Mouse (Mus musculus): Measurements from ENCODE around the gene 4933415A04Rik. TPM values are rescaled to one million over a fixed set of nuclear protein-coding genes. Genes with fewer than 3 reads are reported as not detected.

4933415A04Rik gene
- polyA plus RNA-seq, 1 experiment: not detected

GRCm38 (mm10) chr11:43624341-43624740 is 37.5 kb downstream of the 4933415A04Rik start:
- Histone ChIP-seq H3K27me3 (ENCODE audit: control insufficient read depth, insufficient read depth, insufficient read length) (no peaks in the 10 kb centered on the region), H3K79me2 (ENCODE audit: control insufficient read depth, insufficient read depth) (no peaks in the 10 kb centered on the region), H3ac (ENCODE audit: control insufficient read depth, insufficient read length) (no peak overlapping the region), H3K36me3 (ENCODE audit: control insufficient read depth, insufficient read depth) (no peaks in the 10 kb centered on the region), H3K4me3 (no peak overlapping the region), H3K4me2 (ENCODE audit: low read depth) (no peak overlapping the region)
- TF ChIP-seq MYOD1 (IDR thresholded peaks at IDR 0.05; ENCODE audit: control insufficient read depth in 1 of 3, insufficient read length in 2 of 3, low read depth in 2 of 3) (no peak), MAX (IDR thresholded peaks at IDR 0.05; ENCODE audit: low read depth) (no peak), TCF3 (IDR thresholded peaks at IDR 0.05; ENCODE audit: insufficient read length, low read depth) (no peak), POLR2A (IDR thresholded peaks at IDR 0.05; ENCODE audit: insufficient read length, low read depth) (no peak), E2F4 (IDR thresholded peaks at IDR 0.05; ENCODE audit: insufficient read depth) (no peak), CEBPB (IDR thresholded peaks at IDR 0.05; ENCODE audit: insufficient read depth, poor library complexity, severe bottlenecking) (no peak), USF1 (IDR thresholded peaks at IDR 0.05; ENCODE audit: low read depth) (no peak), SRF (IDR thresholded peaks at IDR 0.05; ENCODE audit: control insufficient read depth, insufficient read length, low read depth) (no peak), REST (IDR thresholded peaks at IDR 0.05; ENCODE audit: insufficient read depth, insufficient read length) (no peak), TCF12 (IDR thresholded peaks at IDR 0.05; ENCODE audit: insufficient read depth, poor library complexity, severe bottlenecking) (no peak), POLR2AphosphoS2 (IDR thresholded peaks at IDR 0.05; ENCODE audit: insufficient read length, low read depth) (no peak), MYOG (IDR thresholded peaks at IDR 0.05; ENCODE audit: control insufficient read depth in 1 of 3, insufficient read depth in 1 of 3, insufficient read length in 2 of 3, low read depth in 2 of 3) (no peak)

- H3K27me3 ChIP-seq (ENCODE audit: control insufficient read depth, insufficient read depth, insufficient read length): no peaks in the 10 kb centered on the region
- H3ac ChIP-seq (ENCODE audit: control insufficient read depth, insufficient read length): no peak overlapping the region
- TF ChIP-seq POLR2A (IDR thresholded peaks at IDR 0.05; ENCODE audit: insufficient read length, low read depth) (no peak), E2F4 (IDR thresholded peaks at IDR 0.05; ENCODE audit: insufficient read depth) (no peak), MYOD1 (IDR thresholded peaks at IDR 0.05; ENCODE audit: control insufficient read depth in 1 of 3, insufficient read length in 2 of 3, low read depth in 2 of 3) (no peak), POLR2AphosphoS2 (IDR thresholded peaks at IDR 0.05; ENCODE audit: insufficient read length, low read depth) (no peak), MYOG (IDR thresholded peaks at IDR 0.05; ENCODE audit: control insufficient read depth in 1 of 3, insufficient read depth in 1 of 3, insufficient read length in 2 of 3, low read depth in 2 of 3) (no peak), REST (IDR thresholded peaks at IDR 0.05; ENCODE audit: insufficient read depth, insufficient read length) (no peak), TCF3 (IDR thresholded peaks at IDR 0.05; ENCODE audit: insufficient read length, low read depth) (no peak), TCF12 (IDR thresholded peaks at IDR 0.05; ENCODE audit: insufficient read depth, poor library complexity, severe bottlenecking) (no peak), MAX (IDR thresholded peaks at IDR 0.05; ENCODE audit: low read depth) (no peak), CEBPB (IDR thresholded peaks at IDR 0.05; ENCODE audit: insufficient read depth, poor library complexity, severe bottlenecking) (no peak)
- no peak overlapping the region for H3K4me2 ChIP-seq (ENCODE audit: low read depth)
- H3K36me3 ChIP-seq (ENCODE audit: control insufficient read depth, insufficient read depth): no peaks in the 10 kb centered on the region
- no peaks in the 10 kb centered on the region for H3K79me2 ChIP-seq (ENCODE audit: control insufficient read depth, insufficient read depth)
- no peak overlapping the region for H3K4me3 ChIP-seq
These were observed 39.6 kb downstream of the 4933415A04Rik start for GRCm38 (mm10) chr11:43626300-43626926.

- H3K4me3 ChIP-seq: no peak overlapping the region
These were observed 40.2 kb downstream of the 4933415A04Rik start for GRCm38 (mm10) chr11:43626927-43627645.

GRCm38 (mm10) chr11:43631645-43632044 is 44.8 kb downstream of the 4933415A04Rik start:
- Histone ChIP-seq H3K27me3 (ENCODE audit: control insufficient read depth, insufficient read depth, insufficient read length) (no peaks in the 10 kb centered on the region), H3K4me2 (ENCODE audit: low read depth) (no peak overlapping the region), H3ac (ENCODE audit: control insufficient read depth, insufficient read length) (no peak overlapping the region), H3K36me3 (ENCODE audit: control insufficient read depth, insufficient read depth) (no peaks in the 10 kb centered on the region), H3K4me3 (no peak overlapping the region), H3K79me2 (ENCODE audit: control insufficient read depth, insufficient read depth) (no peaks in the 10 kb centered on the region)
- TF ChIP-seq USF1 (IDR thresholded peaks at IDR 0.05; ENCODE audit: low read depth) (no peak), MYOD1 (IDR thresholded peaks at IDR 0.05; ENCODE audit: control insufficient read depth in 1 of 3, insufficient read length in 2 of 3, low read depth in 2 of 3) (no peak), REST (IDR thresholded peaks at IDR 0.05; ENCODE audit: insufficient read depth, insufficient read length) (no peak), SRF (IDR thresholded peaks at IDR 0.05; ENCODE audit: control insufficient read depth, insufficient read length, low read depth) (no peak), CEBPB (IDR thresholded peaks at IDR 0.05; ENCODE audit: insufficient read depth, poor library complexity, severe bottlenecking) (no peak), TCF3 (IDR thresholded peaks at IDR 0.05; ENCODE audit: insufficient read length, low read depth) (no peak), MYOG (IDR thresholded peaks at IDR 0.05; ENCODE audit: control insufficient read depth in 1 of 3, insufficient read depth in 1 of 3, insufficient read length in 2 of 3, low read depth in 2 of 3) (no peak), POLR2AphosphoS2 (IDR thresholded peaks at IDR 0.05; ENCODE audit: insufficient read length, low read depth) (no peak), TCF12 (IDR thresholded peaks at IDR 0.05; ENCODE audit: insufficient read depth, poor library complexity, severe bottlenecking) (no peak), MAX (IDR thresholded peaks at IDR 0.05; ENCODE audit: low read depth) (no peak), E2F4 (IDR thresholded peaks at IDR 0.05; ENCODE audit: insufficient read depth) (no peak), POLR2A (IDR thresholded peaks at IDR 0.05; ENCODE audit: insufficient read length, low read depth) (no peak)

More at GRCm38 (mm10) chr11:43626927-43627645, 40.2 kb downstream of the 4933415A04Rik start:
- Histone ChIP-seq H3ac (ENCODE audit: control insufficient read depth, insufficient read length) (no peak overlapping the region), H3K36me3 (ENCODE audit: control insufficient read depth, insufficient read depth) (no peaks in the 10 kb centered on the region), H3K79me2 (ENCODE audit: control insufficient read depth, insufficient read depth) (no peaks in the 10 kb centered on the region), H3K4me2 (ENCODE audit: low read depth) (no peak overlapping the region), H3K27me3 (ENCODE audit: control insufficient read depth, insufficient read depth, insufficient read length) (no peaks in the 10 kb centered on the region)
- TF ChIP-seq USF1 (IDR thresholded peaks at IDR 0.05; ENCODE audit: low read depth) (no peak), TCF3 (IDR thresholded peaks at IDR 0.05; ENCODE audit: insufficient read length, low read depth) (no peak), MYOG (IDR thresholded peaks at IDR 0.05; ENCODE audit: control insufficient read depth in 1 of 3, insufficient read depth in 1 of 3, insufficient read length in 2 of 3, low read depth in 2 of 3) (no peak), CEBPB (IDR thresholded peaks at IDR 0.05; ENCODE audit: insufficient read depth, poor library complexity, severe bottlenecking) (no peak), E2F4 (IDR thresholded peaks at IDR 0.05; ENCODE audit: insufficient read depth) (no peak), TCF12 (IDR thresholded peaks at IDR 0.05; ENCODE audit: insufficient read depth, poor library complexity, severe bottlenecking) (no peak), MYOD1 (IDR thresholded peaks at IDR 0.05; ENCODE audit: control insufficient read depth in 1 of 3, insufficient read length in 2 of 3, low read depth in 2 of 3) (no peak), POLR2A (IDR thresholded peaks at IDR 0.05; ENCODE audit: insufficient read length, low read depth) (no peak), POLR2AphosphoS2 (IDR thresholded peaks at IDR 0.05; ENCODE audit: insufficient read length, low read depth) (no peak), MAX (IDR thresholded peaks at IDR 0.05; ENCODE audit: low read depth) (no peak), SRF (IDR thresholded peaks at IDR 0.05; ENCODE audit: control insufficient read depth, insufficient read length, low read depth) (no peak), REST (IDR thresholded peaks at IDR 0.05; ENCODE audit: insufficient read depth, insufficient read length) (no peak)
